Mouse (Mus musculus) heart, embryonic 10.5 days (tissue): ENCODE data around the gene Prpf8. TPM values are rescaled to one million over a fixed set of nuclear protein-coding genes. Genes with fewer than 3 reads are reported as not detected.

ENCODE experiments used
- DNase-seq: peaks from one replicate; pipeline ENCODE4 v3.0.0-alpha.2; 2017; ENCODE audit warnings: low spot score
- H3K27ac ChIP-seq: fragments of 300-500 bp; sonication (generic); 2 replicates; pipeline ENCODE4 v1.5.1; 2016; ENCODE audit warnings: mild to moderate bottlenecking
- H3K27me3 ChIP-seq: fragments of 300-500 bp; sonication (generic); 2 replicates; pipeline ENCODE4 v1.6.1; 2016; ENCODE audit warnings: mild to moderate bottlenecking; ENCODE audit not compliant: poor library complexity, insufficient read depth, severe bottlenecking
- H3K36me3 ChIP-seq: fragments of 300-500 bp; sonication (generic); 2 replicates; pipeline ENCODE4 v1.6.1; 2016; ENCODE audit warnings: mild to moderate bottlenecking, moderate library complexity
- H3K4me1 ChIP-seq: fragments of 300-500 bp; sonication (generic); 2 replicates; pipeline ENCODE4 v1.6.1; 2016; ENCODE audit warnings: mild to moderate bottlenecking
- H3K4me3 ChIP-seq: fragments of 300-500 bp; sonication (generic); 2 replicates; pipeline ENCODE4 v1.5.1; 2016; ENCODE audit warnings: mild to moderate bottlenecking, moderate library complexity
- H3K9me3 ChIP-seq: fragments of 300-500 bp; sonication (generic); 2 replicates; pipeline ENCODE4 v1.6.1; 2016; ENCODE audit warnings: mild to moderate bottlenecking, moderate library complexity
- WGBS: fragments of 180-500 bp; shearing (Covaris S2); methylation state at CpG from one replicate; pipeline ENCODE4 v1.1.7; 2016; 5-methylcytosine and 5-hydroxymethylcytosine counted together
- polyA plus RNA-seq: library from polyadenylated mRNA; unstranded; fragments of >200 nt; fragmentation: Nextera tagmentation; extraction: Ambion mirVana; gene quantifications from 2 replicates; pipeline ENCODE4 v1.2.1, GENCODE M21; 2016

Prpf8 gene
- polyA plus RNA-seq, 1 experiment from 2014 or later = 53.7 TPM

DNA sequence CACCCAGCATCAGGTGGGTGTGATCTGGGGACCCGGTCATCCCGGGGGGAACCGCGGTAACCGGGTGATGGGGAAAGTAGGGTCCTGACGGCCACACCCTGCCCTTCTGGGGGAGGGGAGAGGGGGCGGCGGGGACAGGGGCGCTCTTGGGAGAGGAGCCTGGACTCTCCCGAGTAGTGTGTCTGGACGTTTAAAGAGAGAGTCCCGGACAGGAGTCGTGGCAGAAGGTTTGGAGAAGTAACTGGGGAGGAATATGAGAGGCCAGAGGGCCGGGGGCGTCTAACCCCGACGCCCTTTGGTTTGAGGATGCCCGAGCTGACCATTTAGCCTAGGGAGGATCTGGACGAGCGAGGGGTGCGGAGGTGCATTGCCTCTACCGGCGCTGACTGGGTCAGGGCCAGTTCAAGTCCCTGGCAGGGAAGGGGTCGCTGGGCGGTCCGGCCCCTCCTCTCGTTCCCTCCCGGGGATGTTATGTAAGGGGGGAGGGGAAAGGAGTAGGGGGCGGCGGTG lies 24.8 kb upstream of the Prpf8 start:
- Histone ChIP-seq H3K27me3 (no peaks in the 10 kb centered on the region), H3K4me3 (peak overlapping the region; percentile 92), H3K4me1 (peaks cover 54% of the 10 kb centered on the region), H3K27ac (peak overlapping the region; percentile 91), H3K9me3 (no peaks in the 10 kb centered on the region), H3K36me3 (peaks cover 30% of the 10 kb centered on the region)
- 0% methylated on average over 29 of the region's 30 CpGs for WGBS
- peak; percentile 83 for DNase-seq

DNA sequence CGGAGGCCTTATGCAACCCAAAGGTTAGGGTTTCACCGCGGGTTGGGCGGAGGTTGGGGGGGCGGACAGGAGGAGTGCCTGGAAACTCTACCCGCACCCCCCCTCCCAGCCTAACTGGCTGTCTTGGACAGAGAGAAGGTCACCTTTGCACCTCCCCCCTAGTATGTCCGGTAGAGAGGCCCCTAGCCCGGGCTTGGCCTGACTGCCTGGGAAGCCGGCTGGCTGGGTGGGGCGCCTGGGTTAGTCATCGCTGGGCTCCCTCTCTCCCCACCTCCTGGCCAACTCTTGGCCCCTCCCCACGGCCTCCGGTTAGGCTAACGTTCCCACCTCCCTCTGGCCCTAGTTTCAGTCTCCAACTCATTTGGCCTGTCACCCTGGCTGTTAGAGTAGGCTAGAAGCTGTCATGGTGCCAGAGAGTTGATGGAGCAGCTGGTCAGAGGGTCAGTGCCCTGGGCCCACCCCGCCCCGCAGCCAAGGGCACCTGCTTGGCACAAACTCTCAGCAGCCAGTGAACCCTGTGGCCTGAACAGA lies 24.3 kb upstream of the Prpf8 start:
- WGBS = 4% methylated on average over 15 of the region's 16 CpGs

DNA sequence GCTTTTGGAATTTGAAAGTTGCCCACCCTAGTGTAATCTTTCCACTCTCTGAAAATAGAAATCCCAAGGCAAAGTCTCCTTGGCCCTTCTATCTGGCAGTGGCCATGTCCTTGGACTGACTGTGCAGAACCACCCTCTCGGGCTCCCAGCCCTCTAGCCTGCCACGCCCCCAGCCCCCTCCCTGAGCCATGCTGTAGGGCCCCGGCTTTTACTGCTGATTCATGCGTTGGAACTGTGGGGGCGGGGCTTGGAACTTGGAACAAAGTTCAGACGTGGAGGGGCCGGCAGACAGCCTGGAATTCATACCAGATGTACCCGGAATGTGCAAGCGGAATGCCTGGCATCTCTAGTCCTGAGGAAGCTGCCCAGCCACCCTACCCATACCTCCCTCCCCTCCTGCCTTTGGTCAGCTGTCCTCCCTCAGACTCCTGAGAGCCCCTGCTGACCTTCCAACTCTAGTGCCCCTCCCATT lies 23.7 kb upstream of the Prpf8 start:
- Histone ChIP-seq H3K27me3 (no peaks in the 10 kb centered on the region), H3K4me1 (peaks cover 62% of the 10 kb centered on the region), H3K27ac (peak overlapping the region; percentile 91), H3K4me3 (peak overlapping the region; percentile 92), H3K9me3 (no peaks in the 10 kb centered on the region), H3K36me3 (peaks cover 31% of the 10 kb centered on the region)
- peak; percentile 97 for DNase-seq
- WGBS = under 1% methylated on average over 9 of the region's 9 CpGs

More for the DNA sequence above, 24.3 kb upstream of the Prpf8 start:
- Histone ChIP-seq H3K36me3 (peaks cover 31% of the 10 kb centered on the region), H3K27ac (peak overlapping the region; percentile 91), H3K4me3 (peak overlapping the region; percentile 92), H3K27me3 (no peaks in the 10 kb centered on the region), H3K9me3 (no peaks in the 10 kb centered on the region), H3K4me1 (peaks cover 57% of the 10 kb centered on the region)
- DNase-seq = peak; percentile 88

DNA sequence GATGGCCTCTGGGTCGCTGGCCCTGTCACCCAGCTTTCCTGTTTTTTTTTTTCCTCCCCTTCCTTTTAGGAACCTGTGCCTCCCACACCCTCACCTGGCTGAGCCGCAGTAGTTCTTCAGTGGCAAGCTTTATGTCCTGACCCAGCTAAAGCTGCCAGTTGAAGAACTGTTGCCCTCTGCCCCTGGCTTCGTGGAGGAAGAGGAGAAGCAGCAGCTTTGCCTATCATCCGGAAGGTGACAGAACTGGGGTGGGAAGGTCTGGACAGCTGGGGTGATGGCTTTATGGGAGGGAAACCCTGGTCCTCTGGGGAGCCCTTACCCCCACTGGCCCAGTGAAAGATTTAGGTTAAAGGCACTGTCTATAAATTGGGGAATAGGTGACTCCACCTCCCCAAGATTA lies 23.0 kb upstream of the Prpf8 start:
- H3K4me1 ChIP-seq = peaks cover 64% of the 10 kb centered on the region

DNA sequence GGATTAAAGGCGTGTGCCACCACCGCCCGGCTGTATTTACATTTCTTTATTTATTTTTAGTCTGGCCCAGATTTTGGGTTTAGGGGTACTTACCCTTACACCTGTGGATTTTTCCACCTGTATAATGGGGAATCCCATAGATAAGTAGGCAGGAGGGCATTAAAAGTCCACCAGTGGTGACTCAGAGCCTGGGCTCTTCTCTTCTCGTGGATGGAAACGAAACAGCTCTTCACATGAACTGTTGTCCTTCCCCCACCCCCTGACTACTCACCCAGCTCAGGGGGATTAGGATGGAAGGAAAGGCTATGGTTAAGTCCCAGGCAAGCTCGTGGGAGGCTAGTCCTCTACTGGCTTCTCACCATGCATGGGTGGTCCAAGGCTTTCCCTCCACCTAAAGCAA lies 22.2 kb upstream of the Prpf8 start:
- 91% methylated on average over 6 of the region's 6 CpGs for WGBS
- no peak overlapping the region for H3K27ac ChIP-seq
- no peaks in the 10 kb centered on the region for H3K27me3 ChIP-seq
- peaks cover 57% of the 10 kb centered on the region for H3K4me1 ChIP-seq
- H3K36me3 ChIP-seq = peaks cover 31% of the 10 kb centered on the region
- H3K4me3 ChIP-seq = no peak overlapping the region
- no peaks in the 10 kb centered on the region for H3K9me3 ChIP-seq
- no peak for DNase-seq

More for the DNA sequence above, 23.0 kb upstream of the Prpf8 start:
- H3K27me3 ChIP-seq = no peaks in the 10 kb centered on the region
- WGBS = 74% methylated on average over 4 of the region's 4 CpGs
- DNase-seq = no peak
- peak overlapping the region; percentile 92; the same call in 1 of the 2 replicates for H3K4me3 ChIP-seq
- H3K36me3 ChIP-seq = peaks cover 31% of the 10 kb centered on the region
- H3K27ac ChIP-seq = peak overlapping the region; percentile 91; the same call in 1 of the 2 replicates
- no peaks in the 10 kb centered on the region for H3K9me3 ChIP-seq

DNA sequence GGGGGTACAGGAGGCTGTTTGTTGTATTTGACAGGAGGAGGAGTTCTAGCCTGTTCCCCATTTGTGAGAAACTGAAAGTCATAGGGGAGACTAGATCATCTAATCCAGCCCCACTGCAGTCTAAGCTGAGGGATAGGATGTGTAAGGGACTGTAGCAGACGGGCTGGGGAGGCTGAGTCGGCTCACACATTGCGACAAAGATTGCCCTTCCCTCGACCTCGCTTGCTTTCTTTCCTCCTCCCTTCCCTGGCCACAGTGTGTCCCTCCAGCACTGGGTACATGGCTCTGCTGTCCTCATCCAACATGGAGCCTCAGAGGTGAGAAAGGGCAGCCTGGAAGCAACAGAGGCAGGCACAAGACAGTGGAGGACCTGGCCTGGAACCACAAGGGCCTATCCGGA lies 21.6 kb upstream of the Prpf8 start:
- WGBS = 91% methylated on average over 6 of the region's 6 CpGs
- Histone ChIP-seq H3K27ac (no peak overlapping the region), H3K27me3 (no peaks in the 10 kb centered on the region), H3K36me3 (peaks cover 31% of the 10 kb centered on the region), H3K4me3 (no peak overlapping the region), H3K9me3 (no peaks in the 10 kb centered on the region), H3K4me1 (peaks cover 54% of the 10 kb centered on the region)
- no peak for DNase-seq

DNA sequence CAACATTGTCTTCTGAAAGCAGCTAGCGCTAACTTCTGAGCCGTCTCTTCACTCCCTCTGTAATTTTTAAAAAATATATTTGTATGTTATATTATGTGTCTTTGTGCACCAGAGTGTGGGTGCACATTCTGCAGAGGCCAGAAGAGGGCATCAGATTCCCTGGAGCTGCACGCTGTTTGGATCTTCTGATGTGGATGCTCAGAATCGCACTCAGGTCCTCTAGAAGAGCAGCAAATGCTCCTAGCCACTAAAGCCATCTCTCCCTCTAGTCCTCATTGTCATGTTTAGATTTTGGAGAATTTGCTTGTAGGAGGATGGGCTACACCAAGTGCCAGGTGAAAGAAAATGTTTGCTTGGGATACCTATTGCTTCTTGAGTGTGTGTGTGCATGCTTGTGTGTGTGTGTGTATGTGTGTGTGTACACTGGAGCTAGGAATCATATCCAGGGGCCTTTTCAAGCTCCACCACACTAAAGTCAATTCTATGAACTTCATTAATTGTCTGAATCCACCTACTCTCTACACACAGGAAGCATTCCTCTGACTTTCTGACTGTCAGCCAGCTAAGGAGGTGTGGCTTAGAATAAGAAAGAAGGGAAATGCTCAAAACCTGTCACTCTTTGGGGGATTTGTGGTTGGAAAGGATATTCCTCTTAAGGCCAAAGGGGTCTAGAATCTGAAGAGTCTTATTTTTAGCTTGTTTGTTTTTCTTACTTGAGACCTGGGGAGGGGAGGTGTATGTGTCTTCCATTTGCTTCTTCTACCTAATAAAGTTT lies 19.7 kb upstream of the Prpf8 start:
- H3K27ac ChIP-seq = no peak overlapping the region
- no peak for DNase-seq
- peaks cover 45% of the 10 kb centered on the region for H3K4me1 ChIP-seq
- peak overlapping the region; percentile 71 for H3K4me3 ChIP-seq
- peaks cover 31% of the 10 kb centered on the region for H3K36me3 ChIP-seq
- no peaks in the 10 kb centered on the region for H3K9me3 ChIP-seq
- no peaks in the 10 kb centered on the region for H3K27me3 ChIP-seq
- WGBS = 95% methylated on average over 4 of the region's 4 CpGs

DNA sequence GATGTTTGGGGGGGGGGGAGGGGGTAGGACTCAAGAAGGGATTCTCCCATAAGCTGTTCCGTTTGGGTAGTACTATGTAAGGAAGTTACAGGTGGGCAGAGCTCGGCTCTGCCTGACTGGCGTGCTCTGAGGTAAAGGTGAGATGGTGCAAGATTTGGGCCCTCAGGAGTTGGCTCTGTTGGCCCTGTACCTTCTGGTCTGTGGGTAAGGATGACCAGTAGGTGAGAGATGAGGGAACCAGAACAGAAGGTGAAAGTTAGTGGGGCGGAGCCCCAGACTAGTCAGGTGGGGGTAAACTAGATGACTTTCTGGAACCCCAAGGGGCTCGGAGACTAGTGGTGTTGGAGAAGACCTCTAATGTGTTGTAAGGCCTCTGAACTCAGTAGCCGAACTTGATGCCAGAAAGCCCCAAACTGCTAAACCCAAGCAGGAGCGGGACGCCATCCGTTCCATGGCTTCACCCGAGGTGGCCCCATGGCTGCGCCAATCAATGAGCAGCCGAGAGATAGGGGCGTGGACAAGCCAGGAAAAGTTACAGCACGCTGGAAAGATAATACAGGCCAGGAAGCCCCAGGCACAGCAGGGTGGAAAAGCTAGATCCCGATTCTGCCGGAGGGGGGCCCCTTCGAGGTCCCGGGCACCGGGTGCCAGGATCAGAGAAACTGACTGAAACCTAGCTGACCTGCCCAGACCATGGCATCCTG lies 19.0 kb upstream of the Prpf8 start:
- peaks cover 31% of the 10 kb centered on the region for H3K36me3 ChIP-seq
- no peaks in the 10 kb centered on the region for H3K9me3 ChIP-seq
- peak; percentile 91 for DNase-seq
- peaks cover 37% of the 10 kb centered on the region for H3K4me1 ChIP-seq
- no peaks in the 10 kb centered on the region for H3K27me3 ChIP-seq
- peak overlapping the region; percentile 71 for H3K4me3 ChIP-seq
- 12% methylated on average over 19 of the region's 19 CpGs for WGBS
- H3K27ac ChIP-seq = peak overlapping the region; percentile 87

DNA sequence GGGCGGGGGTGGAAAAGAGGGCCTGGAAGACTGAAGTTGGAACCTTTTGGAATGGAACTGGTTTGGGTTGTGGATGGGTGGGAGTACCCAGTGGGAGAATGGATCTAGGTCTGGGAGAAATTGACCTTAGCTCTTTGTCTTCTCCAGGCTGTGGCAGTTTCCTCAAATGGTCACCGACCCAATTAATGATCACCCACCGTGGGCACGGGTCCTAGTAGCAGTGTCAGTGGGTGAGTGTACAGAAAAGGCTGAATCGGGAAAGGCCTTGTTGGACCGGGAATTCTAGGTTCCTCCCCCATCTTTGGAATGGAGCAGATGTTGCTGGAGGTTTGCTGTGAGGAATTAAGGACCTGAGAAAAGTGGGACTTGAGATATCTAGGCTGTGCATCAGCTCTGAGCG lies 18.2 kb upstream of the Prpf8 start:
- no peak for DNase-seq
- H3K27ac ChIP-seq = peak overlapping the region; percentile 87
- H3K4me3 ChIP-seq = peak overlapping the region; percentile 71
- no peaks in the 10 kb centered on the region for H3K27me3 ChIP-seq
- H3K4me1 ChIP-seq = peaks cover 33% of the 10 kb centered on the region
- H3K36me3 ChIP-seq = peaks cover 31% of the 10 kb centered on the region
- H3K9me3 ChIP-seq = no peaks in the 10 kb centered on the region
- WGBS = 60% methylated on average over 7 of the region's 7 CpGs

DNA sequence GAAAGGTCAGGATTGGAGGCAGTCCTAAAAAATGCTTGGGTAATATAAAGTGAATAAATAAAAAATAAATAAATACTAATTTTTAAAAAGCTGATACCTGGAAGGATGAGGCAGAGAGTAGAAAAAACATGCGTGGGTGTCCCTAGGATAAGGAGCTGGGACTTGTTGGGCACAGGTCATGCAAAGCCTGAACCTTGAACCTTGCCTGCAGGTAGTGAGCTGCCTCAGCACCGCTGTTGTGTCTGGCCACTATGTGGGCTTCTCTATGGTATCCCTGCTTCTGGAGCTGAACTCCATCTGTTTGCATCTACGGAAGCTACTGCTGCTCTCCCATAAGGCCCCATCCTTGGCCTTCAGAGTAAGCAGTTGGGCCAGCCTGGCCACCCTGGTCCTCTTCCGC lies 17.4 kb upstream of the Prpf8 start:
- Histone ChIP-seq H3K36me3 (peaks cover 23% of the 10 kb centered on the region), H3K27ac (no peak overlapping the region), H3K4me1 (peaks cover 28% of the 10 kb centered on the region), H3K9me3 (no peaks in the 10 kb centered on the region), H3K4me3 (no peak overlapping the region), H3K27me3 (no peaks in the 10 kb centered on the region)
- 93% methylated on average over 4 of the region's 4 CpGs for WGBS
- DNase-seq = no peak

DNA sequence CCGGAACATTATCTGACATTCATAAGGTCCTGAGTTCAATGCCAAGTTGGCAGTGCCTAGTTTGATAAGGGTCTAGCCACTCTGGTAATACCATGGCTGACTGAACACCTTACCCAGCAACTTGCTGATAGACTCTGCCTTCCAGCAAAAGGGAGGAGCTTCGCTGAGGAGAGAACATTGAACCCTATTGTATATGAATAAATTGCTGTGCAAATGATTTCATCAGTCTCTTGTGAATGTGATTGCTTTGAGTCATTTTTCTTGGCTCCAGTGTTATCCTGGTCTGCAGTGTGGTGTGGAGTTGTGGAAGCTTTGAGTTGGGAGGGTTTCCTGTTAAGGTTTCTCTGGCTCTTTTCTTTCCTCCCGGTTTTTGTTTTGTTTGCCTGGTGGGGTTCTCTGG lies 15.9 kb upstream of the Prpf8 start:
- no peak overlapping the region for H3K27ac ChIP-seq
- WGBS = 76% methylated on average over 3 of the region's 3 CpGs
- H3K4me1 ChIP-seq = peaks cover 24% of the 10 kb centered on the region
- no peak for DNase-seq
- no peaks in the 10 kb centered on the region for H3K27me3 ChIP-seq
- H3K9me3 ChIP-seq = no peaks in the 10 kb centered on the region
- H3K36me3 ChIP-seq = peaks cover 9% of the 10 kb centered on the region
- H3K4me3 ChIP-seq = no peak overlapping the region

DNA sequence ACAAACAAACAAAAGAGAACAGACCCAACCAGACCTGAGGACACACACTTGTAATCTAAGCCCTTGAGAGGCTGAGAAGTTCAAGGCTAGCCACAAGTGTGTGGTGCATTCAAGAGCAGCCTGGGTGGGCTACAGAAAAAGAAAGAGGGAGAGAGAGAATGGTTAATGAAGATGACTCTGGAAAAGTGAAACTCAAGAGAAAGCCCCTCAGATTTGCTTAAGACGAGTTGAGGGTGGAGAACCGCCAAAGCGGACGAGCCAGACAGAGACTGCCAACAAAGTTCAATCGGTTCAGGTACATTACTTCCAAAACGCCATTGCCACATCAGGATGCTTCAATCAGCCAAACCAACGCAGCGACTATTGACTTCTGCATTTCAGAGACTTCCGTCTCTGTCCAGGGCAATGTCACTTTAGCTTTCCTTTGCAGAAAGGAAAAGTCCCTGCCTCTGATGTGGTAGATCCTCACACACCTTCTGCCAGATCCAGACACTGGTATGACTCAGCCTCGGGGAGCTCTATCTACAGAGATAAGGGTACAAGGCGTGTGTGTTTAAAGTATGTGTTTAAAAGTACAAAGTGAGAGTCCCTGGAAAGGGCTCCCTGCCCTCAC lies 14.0 kb upstream of the Prpf8 start:
- H3K27ac ChIP-seq = no peak overlapping the region; the same call in 1 of the 2 replicates
- no peaks in the 10 kb centered on the region for H3K27me3 ChIP-seq
- no peaks in the 10 kb centered on the region for H3K9me3 ChIP-seq
- 70% methylated on average over 11 of the region's 11 CpGs for WGBS
- DNase-seq = no peak
- no peak overlapping the region for H3K4me3 ChIP-seq
- peaks cover 19% of the 10 kb centered on the region for H3K4me1 ChIP-seq
- H3K36me3 ChIP-seq = no peaks in the 10 kb centered on the region
